In genomic region chr4:22477711-22478230, GRCm38 (mm10) we compare ENCODE assay signal across 9 mouse cellular contexts. TPM values are rescaled to one million over a fixed set of nuclear protein-coding genes. Genes with fewer than 3 reads are reported as not detected.
DNase-seq lines count a peak whose midpoint lies in the region; ATAC-seq and TF ChIP-seq lines count a peak whose summit lies in the region.
"Had no signal": no experiment of that assay in that cellular context is flagged by ENCODE, and none has a peak within 500 bp of the region (broad histone marks: within the 10 kb centered on the region; RNA-seq: fewer than 3 reads in every experiment).

No protein-coding gene starts in this region.

- TF ChIP-seq CTCF in intestine, postnatal 0 days (IDR thresholded peaks at IDR 0.05; ENCODE audit: low read depth): no peak

- no peak overlapping the region for H3K9ac ChIP-seq in intestine, postnatal 0 days (ENCODE audit: low read depth, low read length)

- H3K9me3 ChIP-seq in heart, embryonic 10.5 days: no peaks in the 10 kb centered on the region
- no peaks in the 10 kb centered on the region for H3K9me3 ChIP-seq in intestine, postnatal 0 days (ENCODE audit: control insufficient read depth)
- H3K9me3 ChIP-seq: G1E had no signal

- no peak for ATAC-seq in intestine, postnatal 0 days
- no peak for ATAC-seq in erythroblast, adult 5-6 weeks (replicated peaks; ENCODE audit: low FRiP score, poor library complexity, severe bottlenecking)

- H3K4me1 ChIP-seq in heart, embryonic 10.5 days: peaks cover 12% of the 10 kb centered on the region
- no peaks in the 10 kb centered on the region for H3K4me1 ChIP-seq in intestine, postnatal 0 days (replicated peaks; ENCODE audit: control insufficient read depth, insufficient read depth, low read length)

- DNase-seq in heart, embryonic 10.5 days (ENCODE audit: low spot score): no peak
- no peak for DNase-seq in heart, postnatal 14 days
- DNase-seq in right cerebral cortex, postnatal 14 days: peak; percentile 41
- no peak for DNase-seq in right cerebral cortex, postnatal 36 days (ENCODE audit: low spot score in 2 of 2)
- peak; percentile 46 for DNase-seq in right cerebral cortex, postnatal 4 days
- no peak for DNase-seq in gastrocnemius, adult 18-20 months (ENCODE audit: low spot score)

- H3K27me3 ChIP-seq in heart, embryonic 10.5 days (ENCODE audit: insufficient read depth, poor library complexity, severe bottlenecking): peaks cover 74% of the 10 kb centered on the region
- H3K27me3 ChIP-seq in intestine, postnatal 0 days (replicated peaks; ENCODE audit: control insufficient read depth, insufficient read depth, low read length): peaks cover 73% of the 10 kb centered on the region

- peak overlapping the region; percentile 51 for H3K4me2 ChIP-seq in intestine, postnatal 0 days (replicated peaks; ENCODE audit: low read depth)

- peak overlapping the region; percentile 62 for H3K4me3 ChIP-seq in heart, embryonic 10.5 days
- peak overlapping the region; percentile 23; the same call in 1 of the 2 replicates for H3K4me3 ChIP-seq in intestine, postnatal 0 days (ENCODE audit: low read depth, low read length)

- intact Hi-C loops in heart, postnatal 14 days (cut with DNase I): loop anchor here (5.0 kb wide), 1 partner anchor 1675 kb away; no protein-coding TSS in a partner anchor

- 2% methylated on average over 18 of the region's 28 CpGs for WGBS in heart, embryonic 10.5 days
- WGBS in intestine, postnatal 0 days: under 1% methylated on average over 25 of the region's 28 CpGs

- H3K27ac ChIP-seq in heart, embryonic 10.5 days: no peak overlapping the region
- H3K27ac ChIP-seq in intestine, postnatal 0 days (ENCODE audit: low read depth, low read length): no peak overlapping the region

- no peaks in the 10 kb centered on the region for H3K36me3 ChIP-seq in heart, embryonic 10.5 days
- H3K36me3 ChIP-seq in intestine, postnatal 0 days (ENCODE audit: control insufficient read depth, insufficient read depth): no peaks in the 10 kb centered on the region
- H3K36me3 ChIP-seq: G1E had no signal

RNA-seq across cellular contexts. Expression of gene Pou3f2, which starts 10.4 kb away (rescaled TPM):
- 0.10 TPM in 2 replicates for polyA plus RNA-seq in heart, embryonic 10.5 days (2016; fragmentation: Nextera tagmentation; extraction: Ambion mirVana)
- not detected for total RNA-seq in heart, postnatal 14 days (2021)
- polyA plus RNA-seq in intestine, postnatal 0 days (2015; fragmentation: Nextera tagmentation; extraction: Ambion mirVana): not detected in 2 replicates
- total RNA-seq in gastrocnemius, adult 18-20 months (2021): not detected
- not detected in 2 replicates for total RNA-seq in erythroblast, adult 5-6 weeks (2015; ENCODE audit: low replicate concordance)
- total RNA-seq in erythroblast, adult 5-6 weeks (2017; ENCODE audit: low replicate concordance): not detected in 2 replicates
- polyA plus RNA-seq: G1E had no signal

Comparison
In these comparisons a context has a peak if more than half of its experiments do, and no peak if none do; other contexts are left out.
1. DNase-seq: peak in right cerebral cortex, postnatal 14 days (single experiment) and right cerebral cortex, postnatal 4 days (single experiment); none in heart, embryonic 10.5 days (single experiment), heart, postnatal 14 days (0 of 2), right cerebral cortex, postnatal 36 days (0 of 2) and gastrocnemius, adult 18-20 months (single experiment).